Mouse (Mus musculus): Measurements from ENCODE around the gene Trp53.

The Trp53 gene

GRCm38 (mm10) chr11:69560896-69561854 is 19.0 kb upstream of the Trp53 start:
- peak; percentile 11 for DNase-seq (ENCODE audit: low read depth)

DNA sequence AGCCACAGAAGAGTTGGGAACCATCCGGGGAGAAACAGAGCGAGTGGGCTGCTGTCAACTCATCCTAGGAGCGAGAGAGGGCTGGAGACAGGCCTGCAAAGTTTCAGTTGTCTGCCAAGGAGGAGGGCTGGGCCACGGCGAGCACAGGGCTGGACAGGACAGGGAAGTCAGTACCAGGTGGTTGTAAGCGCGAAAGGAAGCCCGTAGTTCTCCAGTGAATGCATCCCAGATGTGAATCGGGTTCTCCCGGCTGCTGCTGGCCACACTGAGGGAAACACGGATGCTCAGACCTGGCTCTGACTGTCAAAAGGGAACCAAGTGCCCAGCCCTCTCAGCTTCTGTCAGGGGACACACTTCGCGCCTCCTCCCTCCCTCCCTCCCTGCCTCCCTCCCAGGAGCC is 16.8 kb upstream of the Trp53 start:
- DNase-seq (ENCODE audit: low read depth), result no peak

DNA sequence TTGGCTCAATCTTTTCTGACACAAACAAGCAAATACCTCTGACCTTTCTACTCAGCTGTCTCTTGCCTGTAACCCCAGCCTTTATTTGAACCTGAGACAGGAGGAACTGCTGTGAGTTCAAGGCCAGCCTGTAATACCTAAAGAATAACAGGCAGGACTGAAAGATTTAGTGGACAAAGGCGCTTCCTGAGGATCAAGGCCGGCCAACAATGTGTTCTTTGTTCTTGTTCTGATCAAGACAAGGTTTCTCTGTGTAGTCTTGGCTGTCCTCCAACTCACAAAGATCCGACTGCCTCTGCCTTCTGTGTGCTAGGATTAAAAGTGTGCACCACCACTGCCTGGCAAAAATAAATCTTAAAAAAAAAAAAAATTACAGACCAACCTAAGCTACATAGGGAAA is 15.8 kb upstream of the Trp53 start:
- DNase-seq (ENCODE audit: low read depth), result peak; percentile 27

GRCm38 (mm10) chr11:69565131-69565530 is 15.0 kb upstream of the Trp53 start:
- DNase-seq (ENCODE audit: low read depth), result no peak

DNA sequence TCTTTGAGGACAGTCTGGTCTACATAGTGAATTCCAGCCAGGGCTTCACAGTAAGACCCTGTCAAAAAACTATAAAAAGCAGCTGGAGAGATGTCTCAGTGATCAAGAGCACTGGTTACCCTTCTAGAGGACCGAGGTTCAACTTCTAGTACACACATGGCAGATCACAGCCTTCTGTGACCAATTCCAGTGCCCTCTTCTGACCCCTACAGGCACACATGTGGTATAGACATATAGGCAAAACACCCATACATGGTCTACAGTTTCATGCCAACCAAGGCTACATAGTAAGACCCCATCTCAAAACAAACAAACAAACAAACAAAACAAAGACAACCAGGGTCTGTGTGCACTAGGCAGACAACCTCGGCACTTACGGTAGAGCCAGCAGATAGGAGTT is 4.9 kb upstream of the Trp53 start:
- DNase-seq (ENCODE audit: low read depth), result peak; percentile 55

DNA sequence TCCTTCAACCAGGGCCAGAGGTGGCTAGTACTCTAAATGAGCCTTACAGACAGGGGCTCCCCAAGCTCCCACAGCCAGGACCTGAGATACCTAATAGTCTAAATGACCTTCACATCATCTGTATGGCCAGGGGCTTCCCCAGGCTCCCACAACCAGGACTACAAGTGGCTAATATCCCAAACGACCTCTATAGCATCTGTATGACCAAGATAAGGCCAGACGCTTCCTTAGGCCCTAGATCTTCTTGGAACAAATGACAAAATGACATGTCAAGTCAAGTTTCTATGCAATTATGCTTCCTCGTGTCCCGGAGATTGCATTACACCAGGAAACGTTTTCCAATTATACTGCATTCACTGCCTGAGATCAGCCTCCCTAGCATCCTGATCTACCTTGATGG is 3.9 kb upstream of the Trp53 start:
- no peak for DNase-seq (ENCODE audit: low read depth)

DNA sequence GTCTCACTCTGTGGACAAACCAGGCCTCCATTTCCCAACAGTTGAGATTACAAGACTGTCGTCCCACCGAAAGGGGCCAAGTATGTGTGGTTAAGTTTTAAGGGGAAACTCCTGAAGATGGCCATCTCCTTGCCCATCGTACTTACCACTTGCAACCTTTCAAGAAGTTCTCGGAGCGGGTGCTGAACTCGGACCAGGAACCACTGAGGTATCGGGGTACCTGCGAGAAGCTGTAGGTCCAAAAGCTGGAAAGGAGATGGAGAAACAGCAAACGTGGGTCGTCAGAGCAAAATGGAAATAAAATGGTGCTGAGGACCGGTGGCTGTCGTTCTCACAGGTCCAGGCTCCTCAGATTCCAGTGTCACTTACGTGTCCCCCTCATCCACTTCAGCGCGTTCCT is 1.9 kb upstream of the Trp53 start:
- no peak for DNase-seq (ENCODE audit: low read depth)

- DNase-seq (ENCODE audit: low read depth), result peak; percentile 98
Observed at GRCm38 (mm10) chr11:69579128-69580017, 786 bp upstream of the Trp53 start.

DNA sequence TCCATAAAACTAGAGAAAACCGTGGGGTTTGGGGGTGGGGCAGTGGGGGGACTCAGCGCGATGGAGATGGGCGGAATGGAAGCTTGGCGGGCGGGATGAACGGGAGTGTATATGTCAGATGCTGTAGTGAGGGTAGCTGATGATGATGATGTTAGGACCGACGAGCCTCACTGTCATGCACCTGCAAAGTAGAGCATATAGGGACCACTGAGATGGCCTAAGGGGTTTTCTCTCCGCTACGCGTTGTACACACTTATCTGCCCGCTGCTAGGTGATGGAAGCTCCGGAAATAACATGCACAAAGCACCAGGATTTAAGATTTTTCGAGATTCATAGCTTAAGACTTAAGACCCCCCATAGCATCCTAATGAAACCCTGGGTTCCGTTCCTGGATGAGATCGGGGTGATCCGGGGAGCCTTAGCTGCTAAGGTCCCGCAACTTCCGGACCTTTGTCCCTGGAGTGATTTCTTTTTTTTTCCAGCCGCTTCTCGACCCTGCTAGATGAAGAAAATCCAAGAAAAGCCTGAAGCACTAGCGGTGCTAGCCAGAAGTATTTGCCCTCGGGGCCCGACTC is 500 bp downstream of the Trp53 start:
- DNase-seq (ENCODE audit: low read depth), result no peak

DNA sequence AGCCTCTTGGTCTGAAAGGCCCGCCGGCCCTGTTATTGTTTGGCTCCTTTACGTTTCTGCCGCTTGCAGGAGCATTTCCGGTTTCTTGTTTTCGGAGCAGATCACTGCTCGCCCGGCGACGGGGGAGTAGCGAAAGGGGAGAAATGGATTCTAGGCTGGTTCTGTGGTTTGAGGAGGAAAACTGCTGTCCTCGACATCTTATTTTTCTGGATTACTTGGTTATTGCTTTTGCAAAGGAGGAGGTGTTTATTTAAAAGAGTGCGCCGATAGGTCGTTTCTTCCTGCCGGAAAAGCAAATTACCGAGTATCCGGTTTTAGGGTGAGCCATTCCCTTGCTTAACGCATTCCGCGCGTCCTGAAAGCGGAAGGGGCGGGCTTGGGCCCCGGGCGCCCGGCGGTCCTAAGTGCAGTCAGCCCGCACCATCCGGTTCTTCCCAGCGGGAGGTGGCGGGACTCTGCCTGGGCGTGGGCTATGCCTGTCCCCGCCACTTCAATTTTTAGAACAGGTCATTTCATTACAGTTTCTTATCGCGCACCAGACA is 1.1 kb downstream of the Trp53 start:
- peak; percentile 95 for DNase-seq (ENCODE audit: low read depth)

GRCm38 (mm10) chr11:69581814-69582213 is 1.7 kb downstream of the Trp53 start:
- DNase-seq (ENCODE audit: low read depth), result peak; percentile 57

- DNase-seq (ENCODE audit: low read depth), result no peak
Observed at GRCm38 (mm10) chr11:69582230-69582805, 2.2 kb downstream of the Trp53 start.

DNA sequence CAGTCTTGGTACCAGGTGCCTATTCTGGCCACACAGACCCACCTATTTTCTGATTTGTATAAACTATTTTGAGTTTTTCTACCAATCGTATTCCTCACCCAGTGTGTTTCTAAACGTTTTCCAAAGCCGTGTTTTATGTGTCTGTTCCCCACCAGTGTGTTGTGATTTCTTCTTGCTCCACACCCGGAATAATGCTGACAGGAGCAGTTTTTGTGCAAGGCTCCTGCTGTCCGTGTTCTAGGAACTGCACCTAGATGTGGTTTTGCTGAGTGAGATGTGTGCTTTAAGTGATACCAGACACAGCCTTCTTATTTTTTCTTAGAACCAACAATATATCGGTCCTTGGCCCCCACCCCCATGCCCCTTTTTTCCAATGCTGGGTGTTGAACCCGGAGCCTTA is 3.8 kb downstream of the Trp53 start:
- no peak for DNase-seq (ENCODE audit: low read depth)

GRCm38 (mm10) chr11:69584937-69585336 is 4.8 kb downstream of the Trp53 start:
- DNase-seq (ENCODE audit: low read depth), result no peak

GRCm38 (mm10) chr11:69585718-69586325 is 5.7 kb downstream of the Trp53 start:
- no peak for DNase-seq (ENCODE audit: low read depth)

DNA sequence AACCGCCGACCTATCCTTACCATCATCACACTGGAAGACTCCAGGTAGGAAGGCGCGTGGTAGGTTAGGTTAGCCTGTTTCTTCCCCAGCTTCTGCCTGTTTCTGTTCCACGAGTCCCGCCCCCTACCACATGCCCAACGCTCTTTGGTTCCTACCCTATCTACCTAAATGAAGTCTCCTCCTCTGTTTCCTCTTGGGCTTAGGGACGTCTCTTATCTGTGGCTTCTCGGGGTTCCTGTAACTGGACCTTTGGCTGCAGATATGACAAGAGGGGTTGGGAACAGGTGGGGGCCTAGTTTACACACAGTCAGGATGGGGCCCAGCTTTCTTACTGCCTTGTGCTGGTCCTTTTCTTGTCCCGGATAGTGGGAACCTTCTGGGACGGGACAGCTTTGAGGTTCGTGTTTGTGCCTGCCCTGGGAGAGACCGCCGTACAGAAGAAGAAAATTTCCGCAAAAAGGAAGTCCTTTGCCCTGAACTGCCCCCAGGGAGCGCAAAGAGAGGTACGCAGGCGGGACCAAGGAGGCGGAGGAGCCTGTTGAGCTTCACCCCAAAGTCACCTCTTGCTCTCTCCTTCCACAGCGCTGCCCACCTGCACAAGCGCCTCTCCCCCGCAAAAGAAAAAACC is 9.2 kb downstream of the Trp53 start:
- DNase-seq (ENCODE audit: low read depth), result no peak

GRCm38 (mm10) chr11:69590622-69591021 is 10.5 kb downstream of the Trp53 start:
- no peak for DNase-seq (ENCODE audit: low read depth)

GRCm38 (mm10) chr11:69591424-69591823 is 11.3 kb downstream of the Trp53 start:
- no peak for DNase-seq (ENCODE audit: low read depth)

DNA sequence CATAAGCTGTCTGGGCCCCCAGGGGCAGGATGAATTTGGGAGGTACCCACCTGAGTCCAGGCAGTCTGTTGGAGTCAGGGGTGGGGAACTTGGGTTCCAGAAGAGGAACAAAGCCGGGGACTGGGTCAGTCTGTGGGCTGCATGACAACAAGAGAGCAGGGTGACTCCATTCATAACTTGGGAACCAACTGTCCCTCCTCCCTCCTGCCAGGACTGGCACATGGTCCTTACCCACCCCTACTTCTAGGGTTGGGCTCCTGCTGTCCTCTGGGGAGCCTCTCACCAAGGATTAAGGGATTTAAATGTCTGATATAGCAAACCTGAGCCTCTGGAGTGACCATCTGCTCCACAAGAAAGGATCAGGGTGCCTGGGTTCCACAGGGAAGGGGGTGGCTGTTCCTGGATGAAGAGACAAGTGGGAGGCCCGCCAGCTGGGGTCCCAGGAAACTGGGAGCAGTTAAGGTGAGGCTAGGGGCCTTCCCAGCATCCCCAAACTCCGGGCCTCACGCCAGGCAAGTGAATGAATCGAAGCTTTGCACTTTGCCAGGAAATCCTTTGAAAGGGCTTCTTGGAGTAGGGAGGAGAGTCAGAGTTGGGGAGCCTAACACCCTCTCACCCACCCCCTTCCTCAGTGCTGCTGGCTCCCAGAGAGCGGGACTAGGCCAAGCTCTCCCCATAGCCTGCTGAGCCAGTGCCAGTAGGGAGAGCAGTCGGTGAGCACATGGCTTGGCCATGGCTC is 11.9 kb downstream of the Trp53 start:
- no peak for DNase-seq (ENCODE audit: low read depth)

DNA sequence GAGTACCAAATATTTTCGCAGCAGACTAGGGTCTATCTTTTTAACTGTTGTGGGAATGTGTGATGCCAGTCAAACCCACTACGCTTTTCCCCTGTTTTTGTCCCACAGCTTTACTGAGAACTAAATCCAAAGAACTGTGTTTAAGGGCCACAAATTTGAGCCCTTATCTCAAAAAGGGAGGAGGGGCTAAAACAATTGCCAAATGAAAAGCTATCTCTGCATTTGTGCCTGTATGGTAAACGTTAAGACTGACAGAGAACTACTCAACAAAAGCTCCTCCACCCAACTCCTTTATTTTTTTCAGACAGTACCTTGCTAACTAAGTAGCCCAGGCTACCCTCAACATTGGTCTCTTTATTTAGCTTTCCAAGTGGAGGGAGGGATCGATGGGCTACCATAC is 12.6 kb downstream of the Trp53 start:
- DNase-seq (ENCODE audit: low read depth), result no peak
